Mouse (Mus musculus) hematopoietic multipotent progenitor cell, adult 10-12 weeks (in vitro differentiated cells): Measurements from ENCODE around the gene Gm14819. TPM values are rescaled to one million over a fixed set of nuclear protein-coding genes. Genes with fewer than 3 reads are reported as not detected.

Experiments used
- polyA plus RNA-seq: library from polyadenylated mRNA; stranded (reverse); fragments of >175 nt; gene quantifications from 2 replicates; pipeline ENCODE4 v1.2.3, GENCODE M21; 2012; ENCODE audit warnings: low replicate concordance

Gene Gm14819
- not detected in 2 replicates for polyA plus RNA-seq

GRCm38 (mm10) chrX:35403883-35404282 is at the start of gene Gm14819:
Gm14819 (plus strand) TSS chrX:35404183.

